Mouse (Mus musculus) liver, embryonic 11.5 days (tissue): ENCODE measurements around the gene Cd247. TPM values are rescaled to one million over a fixed set of nuclear protein-coding genes. Genes with fewer than 3 reads are reported as not detected.

Source experiments
- ATAC-seq: fragments of 200-750 bp; cut with Nextera tagmentation; replicated peaks from 2 replicates; pipeline ENCODE4 v1.8.0; 2017; ENCODE audit warnings: moderate number of reproducible peaks, mild to moderate bottlenecking, moderate TSS enrichment, moderate library complexity; ENCODE audit not compliant: low FRiP score
- DNase-seq: peaks from one replicate; pipeline ENCODE4 v3.0.0-alpha.2; 2017; ENCODE audit warnings: low spot score
- H3K27ac ChIP-seq: fragments of 300-500 bp; sonication (generic); 2 replicates; pipeline ENCODE4 v1.5.1; 2014; ENCODE audit warnings: mild to moderate bottlenecking, low read depth, low read length, control low read depth
- H3K27me3 ChIP-seq: fragments of 300-500 bp; sonication (generic); replicated peaks from 2 replicates; pipeline ENCODE4 v1.6.1; 2014; ENCODE audit warnings: low read length, mixed read lengths; ENCODE audit not compliant: control insufficient read depth, insufficient read depth
- H3K36me3 ChIP-seq: fragments of 300-500 bp; sonication (generic); 2 replicates; pipeline ENCODE4 v1.6.1; 2014; ENCODE audit warnings: mild to moderate bottlenecking, low read length, moderate library complexity, mixed read lengths; ENCODE audit not compliant: control insufficient read depth, insufficient read depth
- H3K4me1 ChIP-seq: fragments of 300-500 bp; sonication (generic); replicated peaks from 2 replicates; pipeline ENCODE4 v1.6.1; 2014; ENCODE audit warnings: low read length, mixed read lengths; ENCODE audit not compliant: control insufficient read depth, insufficient read depth
- H3K4me2 ChIP-seq: fragments of 300-500 bp; sonication (generic); 2 replicates; pipeline ENCODE4 v1.6.1; 2014; ENCODE audit warnings: mild to moderate bottlenecking, control low read depth, moderate library complexity
- H3K4me3 ChIP-seq: fragments of 300-500 bp; sonication (generic); 2 replicates; pipeline ENCODE4 v1.5.1; 2014; ENCODE audit warnings: low read depth, low read length, control low read depth
- H3K9ac ChIP-seq: fragments of 300-500 bp; sonication (generic); 2 replicates; pipeline ENCODE4 v1.6.1; 2014; ENCODE audit warnings: low read depth, low read length, control low read depth
- H3K9me3 ChIP-seq: fragments of 300-500 bp; sonication (generic); 2 replicates; pipeline ENCODE4 v1.6.1; 2016; ENCODE audit warnings: low read length, inconsistent platforms, mixed read lengths; ENCODE audit not compliant: control insufficient read depth
- WGBS: fragments of 180-500 bp; shearing (Covaris S2); extraction: QIAGEN DNeasy Blood & Tissue Kit; methylation state at CpG from one replicate; pipeline ENCODE4 v1.1.7; 2014; 5-methylcytosine and 5-hydroxymethylcytosine counted together
- polyA plus RNA-seq: library from polyadenylated mRNA; unstranded; fragments of >200 nt; fragmentation: Nextera tagmentation; extraction: Ambion mirVana; gene quantifications from 2 replicates; pipeline ENCODE4 v1.2.1, GENCODE M21; 2014

Cd247 gene
- polyA plus RNA-seq, 1 experiment from 2014 or later: 0.77 TPM

GRCm38 (mm10) chr1:165786296-165786695 is 2.2 kb upstream of the Cd247 start:
- DNase-seq: no peak
- Histone ChIP-seq H3K27me3 (no peaks in the 10 kb centered on the region), H3K36me3 (no peaks in the 10 kb centered on the region), H3K27ac (no peak overlapping the region), H3K4me2 (no peak overlapping the region), H3K4me3 (no peak overlapping the region), H3K4me1 (no peaks in the 10 kb centered on the region; the same call in 1 of the 2 replicates), H3K9ac (no peak overlapping the region), H3K9me3 (no peaks in the 10 kb centered on the region)
- ATAC-seq: no peak
- 71% methylated on average over 11 of the region's 11 CpGs for WGBS

GRCm38 (mm10) chr1:165789066-165789660 is 682 bp downstream of the Cd247 start:
- no peaks in the 10 kb centered on the region for H3K4me1 ChIP-seq
- no peak overlapping the region for H3K4me2 ChIP-seq
- DNase-seq (no peak), ATAC-seq (no peak)
- no peak overlapping the region for H3K9ac ChIP-seq
- no peaks in the 10 kb centered on the region for H3K27me3 ChIP-seq
- no peak overlapping the region for H3K27ac ChIP-seq
- WGBS: 85% methylated on average over 17 of the region's 17 CpGs
- H3K36me3 ChIP-seq: no peaks in the 10 kb centered on the region
- no peaks in the 10 kb centered on the region for H3K9me3 ChIP-seq
- H3K4me3 ChIP-seq: no peak overlapping the region

- 78% methylated on average over 6 of the region's 6 CpGs for WGBS
- Histone ChIP-seq H3K4me2 (no peak overlapping the region), H3K9ac (no peak overlapping the region), H3K4me3 (no peak overlapping the region), H3K9me3 (no peaks in the 10 kb centered on the region), H3K27me3 (no peaks in the 10 kb centered on the region), H3K36me3 (no peaks in the 10 kb centered on the region), H3K4me1 (no peaks in the 10 kb centered on the region), H3K27ac (no peak overlapping the region)
- ATAC-seq (no peak; the same call in 1 of the 2 replicates), DNase-seq (no peak)
These were observed 1.5 kb downstream of the Cd247 start for GRCm38 (mm10) chr1:165789963-165790362.

GRCm38 (mm10) chr1:165790461-165791210 is 2.2 kb downstream of the Cd247 start:
- Histone ChIP-seq H3K4me2 (no peak overlapping the region), H3K36me3 (no peaks in the 10 kb centered on the region), H3K9ac (no peak overlapping the region), H3K27ac (no peak overlapping the region), H3K4me3 (no peak overlapping the region), H3K9me3 (no peaks in the 10 kb centered on the region), H3K4me1 (no peaks in the 10 kb centered on the region), H3K27me3 (no peaks in the 10 kb centered on the region)
- ATAC-seq: no peak
- whole genome bisulfite sequencing: 88% methylated on average over 17 of the region's 17 CpGs
- no peak for DNase-seq

GRCm38 (mm10) chr1:165791411-165791810 is 2.9 kb downstream of the Cd247 start:
- Histone ChIP-seq H3K4me3 (no peak overlapping the region), H3K4me1 (no peaks in the 10 kb centered on the region), H3K27ac (no peak overlapping the region), H3K27me3 (no peaks in the 10 kb centered on the region), H3K9ac (no peak overlapping the region), H3K36me3 (no peaks in the 10 kb centered on the region), H3K4me2 (no peak overlapping the region), H3K9me3 (no peaks in the 10 kb centered on the region)
- ATAC-seq: no peak
- 84% methylated on average over 9 of the region's 9 CpGs for WGBS
- no peak for DNase-seq

- DNase-seq (no peak), ATAC-seq (no peak)
- no peaks in the 10 kb centered on the region for H3K4me1 ChIP-seq
- H3K27me3 ChIP-seq: no peaks in the 10 kb centered on the region
- no peaks in the 10 kb centered on the region for H3K9me3 ChIP-seq
- WGBS: 81% methylated on average over 11 of the region's 11 CpGs
- no peak overlapping the region for H3K4me2 ChIP-seq
- no peak overlapping the region for H3K9ac ChIP-seq
- no peak overlapping the region for H3K27ac ChIP-seq
- no peaks in the 10 kb centered on the region for H3K36me3 ChIP-seq
- no peak overlapping the region for H3K4me3 ChIP-seq
These were observed 13.3 kb downstream of the Cd247 start for GRCm38 (mm10) chr1:165801709-165802310.

- no peak overlapping the region for H3K4me2 ChIP-seq
- no peaks in the 10 kb centered on the region for H3K27me3 ChIP-seq
- H3K36me3 ChIP-seq: no peaks in the 10 kb centered on the region
- DNase-seq (no peak), ATAC-seq (no peak)
- no peak overlapping the region for H3K4me3 ChIP-seq
- H3K9me3 ChIP-seq: no peaks in the 10 kb centered on the region
- no peak overlapping the region for H3K9ac ChIP-seq
- no peaks in the 10 kb centered on the region for H3K4me1 ChIP-seq
- no peak overlapping the region for H3K27ac ChIP-seq
- WGBS: 88% methylated on average over 5 of the region's 5 CpGs
These were observed 14.6 kb downstream of the Cd247 start for GRCm38 (mm10) chr1:165803107-165803506.

GRCm38 (mm10) chr1:165804133-165804532 is 15.7 kb downstream of the Cd247 start:
- Histone ChIP-seq H3K9me3 (no peaks in the 10 kb centered on the region), H3K36me3 (no peaks in the 10 kb centered on the region), H3K4me1 (no peaks in the 10 kb centered on the region), H3K4me3 (no peak overlapping the region), H3K27ac (no peak overlapping the region), H3K9ac (no peak overlapping the region), H3K4me2 (no peak overlapping the region), H3K27me3 (no peaks in the 10 kb centered on the region)
- WGBS: 83% methylated on average over 4 of the region's 4 CpGs
- no peak for ATAC-seq
- DNase-seq: no peak
